Mouse (Mus musculus) testis, adult 2 months (tissue): ENCODE results near the gene Gm42372. TPM values are rescaled to one million over a fixed set of nuclear protein-coding genes. Genes with fewer than 3 reads are reported as not detected.
"Not testable (repeated sequence)": the region's sequence is repeated elsewhere in the genome, so short reads cannot be mapped to it uniquely, and the experiment has no call there.

Experiments
- H3K27ac ChIP-seq: fragments of 200-500 bp; 2 replicates; pipeline ENCODE4 v1.5.1; 2012; ENCODE audit warnings: low read depth, low read length; ENCODE audit not compliant: control insufficient read depth, insufficient read depth
- H3K27me3 ChIP-seq: fragments of 200-500 bp; 2 replicates; pipeline ENCODE4 v1.6.1; 2012; ENCODE audit warnings: mild to moderate bottlenecking, low read length, moderate library complexity; ENCODE audit not compliant: control insufficient read depth, insufficient read depth
- H3K36me3 ChIP-seq: fragments of 200-500 bp; 2 replicates; pipeline ENCODE4 v1.6.1; 2012; ENCODE audit warnings: mild to moderate bottlenecking, low read length; ENCODE audit not compliant: control insufficient read depth, insufficient read depth
- H3K4me1 ChIP-seq: fragments of 200-500 bp; 2 replicates; pipeline ENCODE4 v1.6.1; 2012; ENCODE audit warnings: low read length; ENCODE audit not compliant: control insufficient read depth, insufficient read depth
- H3K4me3 ChIP-seq: fragments of 200-500 bp; 2 replicates; pipeline ENCODE4 v1.5.1; 2012; ENCODE audit warnings: low read depth, mild to moderate bottlenecking, low read length, moderate library complexity, mixed read lengths; ENCODE audit not compliant: control insufficient read depth
- CTCF ChIP-seq: fragments of 200-500 bp; IDR thresholded peaks from 2 replicates; pipeline ENCODE4 v1.5.1; 2012; ENCODE audit warnings: low read depth, mild to moderate bottlenecking, inconsistent platforms, low read length, moderate library complexity; ENCODE audit not compliant: control insufficient read depth, insufficient read depth, insufficient replicate concordance
- POLR2A ChIP-seq: fragments of 200-500 bp; IDR thresholded peaks from 2 replicates; pipeline ENCODE4 v1.6.1; 2012; ENCODE audit warnings: low read depth, mild to moderate bottlenecking, inconsistent platforms, low read length, moderate library complexity; ENCODE audit not compliant: control insufficient read depth
- polyA plus RNA-seq: library from polyadenylated mRNA; depleted of rRNA; stranded (reverse); fragments of >200 nt; gene quantifications from 2 replicates; pipeline ENCODE4 v1.2.3, GENCODE M21; 2012

Gm42372 gene
- polyA plus RNA-seq, 1 experiment, result 2.4 TPM

GRCm38 (mm10) chr7:16949908-16950841 lies 32.7 kb upstream of the Gm42372 start:
- H3K4me1 ChIP-seq, result peaks cover 31% of the 10 kb centered on the region
- peak overlapping the region; percentile 94 for H3K27ac ChIP-seq
- peak overlapping the region; percentile 96 for H3K4me3 ChIP-seq
- no peaks in the 10 kb centered on the region for H3K27me3 ChIP-seq
- TF ChIP-seq CTCF, result peak; percentile 71; the same call in 1 of the 2 replicates
- TF ChIP-seq POLR2A, result peak; percentile 90
- H3K36me3 ChIP-seq, result no peaks in the 10 kb centered on the region; the same call in 1 of the 2 replicates

- no peak for TF ChIP-seq POLR2A
- TF ChIP-seq CTCF, result peak; percentile 65; the same call in 1 of the 2 replicates
- no peaks in the 10 kb centered on the region for H3K27me3 ChIP-seq
Measured at GRCm38 (mm10) chr7:16950861-16951635, 31.8 kb upstream of the Gm42372 start.

GRCm38 (mm10) chr7:16953776-16954175 lies 29.1 kb upstream of the Gm42372 start:
- not testable (repeated sequence) for H3K27me3 ChIP-seq, H3K36me3 ChIP-seq, H3K27ac ChIP-seq, H3K4me3 ChIP-seq
- peaks cover 16% of the 10 kb centered on the region for H3K4me1 ChIP-seq

More at GRCm38 (mm10) chr7:16950861-16951635, 31.8 kb upstream of the Gm42372 start:
- H3K27ac ChIP-seq, result peak overlapping the region; percentile 94
- peak overlapping the region; percentile 96 for H3K4me3 ChIP-seq
- H3K36me3 ChIP-seq, result no peaks in the 10 kb centered on the region; the same call in 1 of the 2 replicates
- peaks cover 26% of the 10 kb centered on the region for H3K4me1 ChIP-seq

- no peak for TF ChIP-seq CTCF
- no peak for TF ChIP-seq POLR2A
- Histone ChIP-seq H3K27me3 (no peaks in the 10 kb centered on the region), H3K27ac (no peak overlapping the region), H3K4me3 (no peak overlapping the region), H3K4me1 (peaks cover 22% of the 10 kb centered on the region), H3K36me3 (no peaks in the 10 kb centered on the region; the same call in 1 of the 2 replicates)
Measured at GRCm38 (mm10) chr7:16955712-16956111, 27.2 kb upstream of the Gm42372 start.

- H3K4me3 ChIP-seq, result no peak overlapping the region
- peaks cover 21% of the 10 kb centered on the region for H3K4me1 ChIP-seq
- TF ChIP-seq CTCF, result no peak
- TF ChIP-seq POLR2A, result no peak
- no peaks in the 10 kb centered on the region; the same call in 1 of the 2 replicates for H3K36me3 ChIP-seq
- H3K27ac ChIP-seq, result no peak overlapping the region
- no peaks in the 10 kb centered on the region for H3K27me3 ChIP-seq
Measured at GRCm38 (mm10) chr7:16956410-16957265, 26.2 kb upstream of the Gm42372 start.

GRCm38 (mm10) chr7:16959539-16960187 lies 23.2 kb upstream of the Gm42372 start, which contains the start of gene Pnmal1:
Pnmal1 (plus strand) TSS chr7:16959679.
- Histone ChIP-seq H3K27me3 (no peaks in the 10 kb centered on the region), H3K4me1 (peaks cover 21% of the 10 kb centered on the region), H3K27ac (no peak within 1 kb of the TSS; the same call in 1 of the 2 replicates), H3K36me3 (no peaks in the 10 kb centered on the region), H3K4me3 (peak within 1 kb of the TSS; percentile 31)
- TF ChIP-seq POLR2A, result no peak
